Mouse (Mus musculus): ENCODE measurements around the gene Nprl2.

Nprl2 gene

DNA sequence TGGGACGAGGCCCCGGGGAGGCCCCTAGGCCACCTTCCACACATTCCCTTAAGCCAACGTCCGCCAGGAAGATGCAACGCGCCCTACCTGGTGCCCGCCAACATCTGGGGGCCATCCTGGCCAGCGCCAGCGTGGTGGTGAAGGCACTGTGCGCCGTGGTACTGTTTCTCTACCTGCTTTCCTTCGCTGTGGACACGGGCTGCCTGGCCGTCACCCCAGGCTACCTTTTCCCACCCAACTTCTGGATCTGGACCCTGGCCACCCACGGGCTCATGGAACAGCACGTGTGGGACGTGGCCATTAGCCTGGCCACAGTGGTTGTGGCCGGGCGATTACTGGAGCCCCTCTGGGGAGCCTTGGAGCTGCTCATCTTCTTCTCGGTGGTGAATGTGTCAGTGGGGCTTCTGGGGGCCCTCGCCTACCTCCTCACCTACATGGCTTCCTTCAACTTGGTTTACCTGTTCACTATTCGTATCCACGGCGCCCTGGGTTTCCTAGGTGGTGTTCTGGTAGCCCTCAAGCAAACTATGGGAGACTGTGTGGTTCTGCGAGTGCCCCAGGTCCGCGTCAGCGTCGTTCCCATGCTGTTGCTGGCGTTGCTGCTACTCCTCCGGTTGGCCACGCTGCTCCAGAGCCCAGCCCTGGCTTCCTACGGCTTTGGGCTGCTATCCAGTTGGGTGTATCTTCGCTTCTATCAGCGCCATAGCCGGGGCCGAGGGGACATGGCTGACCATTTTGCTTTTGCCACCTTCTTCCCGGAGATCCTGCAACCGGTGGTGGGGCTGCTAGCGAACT, 7.4 kb upstream of the Nprl2 start:
- in situ Hi-C loops (cut with MseI, MboI), result no loop called here

DNA sequence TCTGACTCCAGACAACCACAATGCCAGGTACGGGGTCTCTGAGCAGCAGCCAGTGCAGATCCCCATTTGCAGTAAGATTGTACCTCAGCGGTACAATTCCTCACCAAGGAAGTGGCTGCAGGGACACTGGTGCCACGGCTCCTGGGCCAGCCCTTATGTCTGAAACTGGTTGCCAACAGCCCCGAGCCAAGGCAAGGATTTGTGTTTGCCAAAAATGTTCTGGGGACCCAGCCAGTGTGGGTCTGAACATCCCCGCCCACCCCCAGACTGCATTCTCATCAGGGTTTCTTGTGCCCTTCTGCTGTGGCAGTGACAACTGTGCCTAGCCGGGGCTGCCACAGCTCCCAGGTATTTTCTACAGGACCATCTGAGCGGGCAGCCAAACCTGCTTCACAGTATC, 3.8 kb upstream of the Nprl2 start:
- in situ Hi-C loops (cut with MseI, MboI), result no loop called here

DNA sequence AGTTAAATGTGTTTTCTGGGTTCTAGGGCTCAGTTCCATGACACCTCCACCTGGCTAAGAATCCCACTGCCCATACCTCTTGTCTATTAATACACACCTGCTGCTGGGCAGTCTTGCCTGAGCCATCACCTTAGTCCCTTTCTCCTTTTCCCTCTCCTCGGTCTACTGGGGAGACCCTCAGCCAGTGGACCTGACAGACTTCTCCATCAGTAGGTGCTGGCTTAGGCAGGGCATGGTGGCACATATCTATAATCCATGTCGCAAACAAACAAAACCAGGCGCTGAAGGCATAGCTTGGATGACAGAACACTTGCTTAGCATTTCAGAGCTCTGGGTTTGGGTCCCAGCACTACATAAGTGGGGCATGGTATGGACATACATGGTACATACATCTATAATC, 3.3 kb upstream of the Nprl2 start:
- in situ Hi-C loops (cut with MseI, MboI), result no loop called here

DNA sequence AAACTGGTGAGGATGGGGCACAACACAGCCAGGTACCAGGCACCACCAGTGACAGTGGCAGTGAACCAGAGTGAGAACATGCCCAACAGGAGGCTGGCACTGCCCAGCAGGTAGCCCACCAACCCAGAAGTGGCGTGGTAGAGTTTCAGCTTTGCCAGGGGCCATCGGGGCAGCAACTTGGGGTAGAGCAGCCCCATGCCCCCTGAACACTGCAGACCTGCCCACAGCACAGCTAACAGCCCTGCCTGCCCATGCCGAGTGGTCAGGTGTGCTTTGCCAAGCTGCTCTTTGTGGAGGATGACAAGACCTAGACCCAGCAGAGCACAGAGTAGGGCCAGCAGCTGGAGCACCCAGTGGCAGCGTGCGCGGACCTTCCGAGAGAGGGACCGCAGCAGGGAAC, 2.1 kb upstream of the Nprl2 start:
- in situ Hi-C loops (cut with MseI, MboI), result no loop called here

DNA sequence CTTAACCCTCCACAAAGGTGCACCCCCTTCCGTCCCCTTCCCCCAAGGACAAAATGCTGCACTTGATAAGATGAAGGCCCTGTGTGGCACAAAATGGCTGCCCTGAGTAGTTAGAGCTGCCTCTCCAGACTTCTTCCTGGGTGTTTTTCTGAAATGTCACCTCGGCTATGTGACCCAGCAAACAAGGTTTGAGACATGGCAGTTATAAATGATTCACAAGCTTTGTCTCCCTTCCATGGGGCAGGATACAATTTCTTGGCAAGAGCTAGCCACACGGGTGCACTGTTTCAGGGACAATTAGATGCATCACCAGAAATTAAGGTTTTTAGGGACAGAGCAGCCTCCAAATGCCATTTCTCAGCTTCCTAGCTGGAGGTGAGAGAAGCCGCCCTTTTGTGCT, 1.6 kb upstream of the Nprl2 start:
- in situ Hi-C loops (cut with MseI, MboI), result no loop called here

DNA sequence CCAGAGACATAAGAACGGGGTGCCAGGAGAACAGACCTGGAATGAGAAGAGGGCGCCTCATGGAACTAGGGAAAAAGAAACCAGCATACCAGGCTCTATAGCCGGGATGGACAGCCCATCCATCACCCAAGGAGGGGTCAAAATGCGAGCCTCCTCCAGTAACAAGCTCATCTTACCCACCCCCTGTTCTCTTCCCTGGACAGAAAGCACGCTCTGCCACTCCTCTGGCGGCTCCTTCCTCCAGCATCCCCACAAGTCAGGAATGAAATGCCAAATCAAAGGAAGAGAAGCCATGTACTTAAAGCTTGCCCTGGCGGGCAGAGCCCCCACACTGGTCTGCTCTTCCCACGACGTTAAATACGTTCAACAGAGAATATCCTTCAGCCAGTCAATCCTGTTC, 1.0 kb upstream of the Nprl2 start:
- in situ Hi-C loops (cut with MseI, MboI), result no loop called here

DNA sequence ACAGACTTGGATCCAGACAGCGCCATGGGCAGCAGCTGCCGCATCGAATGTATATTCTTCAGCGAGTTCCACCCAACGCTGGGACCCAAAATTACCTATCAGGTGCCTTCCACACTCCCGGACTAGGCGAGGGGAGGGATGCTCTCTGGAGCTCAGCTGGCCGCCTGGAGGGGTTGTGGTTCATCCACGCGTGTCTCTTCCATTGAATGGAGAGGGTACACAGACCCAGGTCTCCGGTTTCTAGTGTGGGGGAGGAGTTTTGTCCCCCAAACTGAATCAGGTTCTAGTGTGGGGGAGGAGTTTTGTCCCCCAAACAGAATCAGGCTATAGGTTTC, 293 bp downstream of the Nprl2 start:
- in situ Hi-C loops (cut with MseI, MboI), result no loop called here

DNA sequence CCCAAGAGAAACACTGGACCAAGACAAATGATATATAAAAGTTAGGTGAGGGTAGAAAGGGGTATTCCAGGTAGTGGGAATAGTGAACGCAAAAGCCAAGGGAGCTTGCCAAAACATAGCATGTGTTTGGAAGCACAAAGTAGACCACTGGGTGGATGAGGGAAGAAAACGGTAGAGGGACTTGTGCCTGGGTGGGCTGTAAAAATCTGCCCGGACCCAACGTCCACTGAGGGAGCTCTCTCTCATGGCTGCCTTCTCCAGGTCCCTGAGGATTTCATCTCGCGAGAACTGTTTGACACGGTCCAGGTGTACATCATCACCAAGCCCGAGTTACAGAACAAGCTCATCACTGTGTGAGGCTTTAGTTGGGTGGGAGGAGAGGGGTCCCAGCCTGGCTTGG, 695 bp downstream of the Nprl2 start:
- in situ Hi-C loops (cut with MseI, MboI), result no loop called here

DNA sequence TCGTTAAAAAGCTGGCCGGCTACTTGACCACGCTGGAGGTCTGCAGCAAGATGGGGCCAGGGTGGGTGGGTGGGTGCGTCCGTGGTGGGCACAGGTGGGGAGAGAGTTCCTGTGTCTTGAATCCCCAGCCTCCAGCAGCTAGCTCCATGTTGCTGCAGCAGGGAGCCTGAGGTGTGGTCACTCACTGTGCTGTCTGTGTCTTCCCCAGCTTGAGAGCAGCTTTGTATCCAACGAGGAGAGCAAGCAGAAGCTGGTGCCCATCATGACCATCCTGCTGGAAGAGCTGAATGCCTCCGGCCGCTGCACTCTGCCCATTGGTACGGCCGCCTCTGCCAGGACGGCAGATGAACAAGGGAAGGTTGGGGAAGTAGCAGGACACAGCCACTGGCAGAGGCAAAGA, 1.3 kb downstream of the Nprl2 start:
- in situ Hi-C loops (cut with MseI, MboI), result no loop called here

DNA sequence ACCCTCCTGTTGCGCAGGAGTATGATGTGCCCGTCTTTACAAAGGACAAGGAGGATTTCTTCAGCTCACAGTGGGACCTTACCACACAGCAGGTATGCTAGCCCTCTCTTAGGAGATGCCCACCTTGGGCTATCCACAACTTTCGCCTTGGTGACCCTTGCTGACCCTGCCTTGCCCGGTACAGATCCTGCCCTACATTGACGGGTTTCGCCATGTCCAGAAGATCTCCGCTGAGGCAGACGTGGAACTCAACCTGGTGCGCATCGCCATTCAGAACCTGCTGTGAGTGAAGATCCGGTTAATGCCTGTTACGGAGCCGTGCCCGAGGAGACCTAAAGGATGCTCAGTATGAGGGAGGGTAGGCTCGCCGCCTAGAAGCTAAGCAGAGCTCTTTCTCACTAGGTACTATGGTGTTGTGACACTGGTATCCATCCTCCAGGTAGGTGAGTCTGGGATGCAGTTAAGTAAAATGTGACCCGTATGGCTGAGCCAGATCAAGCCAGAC, 2.2 kb downstream of the Nprl2 start:
- in situ Hi-C loops (cut with MseI, MboI), result no loop called here

DNA sequence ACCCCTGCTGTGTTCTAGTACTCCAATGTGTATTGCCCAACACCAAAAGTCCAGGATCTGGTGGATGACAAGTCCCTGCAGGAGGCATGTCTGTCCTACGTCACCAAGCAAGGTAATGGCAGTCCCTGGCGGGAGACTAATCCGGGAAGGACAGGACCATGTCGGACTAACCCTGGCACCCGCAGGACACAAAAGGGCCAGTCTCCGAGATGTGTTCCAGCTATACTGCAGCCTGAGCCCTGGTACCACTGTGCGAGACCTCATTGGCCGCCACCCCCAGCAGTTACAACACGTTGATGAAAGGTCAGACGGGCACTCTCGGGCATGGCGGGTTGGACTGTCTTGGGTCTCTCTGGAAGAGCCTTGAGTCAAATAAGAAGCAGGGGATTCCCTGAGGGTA, 2.7 kb downstream of the Nprl2 start:
- in situ Hi-C loops (cut with MseI, MboI), result no loop called here

DNA sequence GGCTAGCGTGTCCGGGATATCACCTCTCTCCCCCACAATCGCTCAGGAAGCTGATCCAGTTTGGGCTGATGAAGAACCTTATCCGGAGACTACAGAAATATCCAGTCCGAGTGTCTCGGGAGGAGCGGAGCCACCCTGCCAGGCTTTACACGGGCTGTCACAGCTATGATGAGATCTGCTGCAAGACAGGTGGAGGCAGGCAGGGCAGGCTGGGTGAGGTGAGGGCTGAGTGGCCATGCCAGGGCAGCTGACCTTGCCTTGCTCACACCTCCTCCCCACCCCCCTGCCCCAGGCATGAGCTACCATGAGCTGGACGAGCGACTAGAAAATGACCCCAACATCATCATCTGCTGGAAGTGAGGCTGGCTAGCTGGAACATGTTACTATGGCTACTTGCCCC, 3.2 kb downstream of the Nprl2 start:
- in situ Hi-C loops (cut with MseI, MboI), result no loop called here

DNA sequence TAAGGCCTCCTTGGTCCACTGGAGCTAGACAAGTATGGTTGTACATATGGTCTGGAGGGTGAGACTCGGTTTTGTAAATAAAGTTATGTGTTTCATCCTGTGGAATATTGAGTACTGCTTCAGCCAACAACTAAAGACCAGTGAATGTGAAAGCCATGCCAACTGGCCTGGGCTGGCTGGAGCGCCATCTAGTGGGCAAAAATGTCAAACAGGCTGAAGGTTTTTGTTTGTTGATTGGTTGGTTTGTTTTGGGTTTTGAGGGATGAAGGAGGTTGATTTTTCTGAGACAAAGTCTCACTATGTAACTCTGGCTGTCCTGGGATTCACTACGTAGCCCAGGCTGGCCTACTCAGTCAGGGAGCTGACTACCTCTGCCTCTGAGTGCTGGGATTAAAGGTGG, 3.6 kb downstream of the Nprl2 start:
- in situ Hi-C loops (cut with MseI, MboI), result no loop called here

DNA sequence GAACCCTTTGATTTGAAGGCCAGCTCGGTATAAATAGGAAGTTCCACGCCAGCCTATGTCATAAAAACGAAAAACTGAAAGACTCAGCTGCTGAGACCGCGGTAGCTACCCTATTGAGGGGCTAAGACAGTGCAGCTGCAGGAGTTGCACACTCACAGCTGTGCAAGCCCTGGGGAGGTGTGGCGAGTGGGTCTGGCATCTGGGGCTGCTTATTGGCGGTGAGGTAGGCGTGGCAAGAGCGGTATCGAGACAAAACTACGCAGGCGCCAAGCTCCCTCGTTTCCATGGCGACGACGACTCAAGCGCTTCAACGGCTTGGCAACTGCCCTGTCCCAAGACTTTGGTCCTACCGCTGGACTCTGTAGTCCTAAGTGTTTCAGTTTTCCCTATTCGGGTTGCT, 5.0 kb downstream of the Nprl2 start, which contains the start of gene Zmynd10:
Gene Zmynd10 (plus strand): TSS at position 273 of the 400 bp plus-strand sequence.
- in situ Hi-C loops (cut with MseI, MboI), result no loop called here

DNA sequence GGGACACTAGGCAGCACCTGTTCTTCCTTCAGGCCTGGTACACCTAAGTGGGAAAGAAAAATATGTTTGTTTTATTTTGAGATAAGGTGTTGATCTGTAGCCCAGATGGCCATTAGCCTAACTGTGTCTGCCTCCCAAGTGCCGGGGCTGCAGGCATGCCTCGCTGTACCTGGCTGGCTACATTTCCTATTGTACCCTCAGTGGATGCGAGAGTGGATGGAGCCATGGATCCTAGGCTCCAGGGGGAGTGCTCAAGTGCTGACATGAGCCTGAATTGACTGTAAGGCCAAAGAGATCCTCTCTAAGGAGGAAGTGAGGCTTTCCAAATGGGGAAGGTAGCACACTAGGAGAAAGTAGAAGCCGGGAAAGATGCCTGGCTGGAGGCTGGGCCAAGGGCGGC, 5.9 kb downstream of the Nprl2 start:
- in situ Hi-C loops (cut with MseI, MboI), result no loop called here

DNA sequence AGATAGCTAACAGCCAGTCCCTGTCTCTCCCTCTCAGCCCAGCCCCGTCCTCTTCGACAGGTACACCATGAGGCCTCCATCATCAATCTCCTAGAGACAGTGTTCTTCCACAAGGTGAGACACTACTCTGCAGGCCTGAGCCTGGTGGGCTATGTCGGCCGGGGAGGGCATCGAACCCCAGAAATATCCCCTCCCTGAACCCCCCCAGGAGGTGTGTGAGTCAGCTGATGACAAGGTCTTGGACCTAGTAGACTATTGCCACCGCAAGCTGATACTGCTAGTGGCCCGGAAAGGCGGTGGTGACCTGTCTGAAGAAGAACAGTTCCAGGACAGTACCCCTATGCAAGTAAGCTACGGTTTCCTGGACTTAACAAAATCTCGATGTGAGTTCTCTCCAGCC, 6.8 kb downstream of the Nprl2 start:
- in situ Hi-C loops (cut with MseI, MboI), result no loop called here

DNA sequence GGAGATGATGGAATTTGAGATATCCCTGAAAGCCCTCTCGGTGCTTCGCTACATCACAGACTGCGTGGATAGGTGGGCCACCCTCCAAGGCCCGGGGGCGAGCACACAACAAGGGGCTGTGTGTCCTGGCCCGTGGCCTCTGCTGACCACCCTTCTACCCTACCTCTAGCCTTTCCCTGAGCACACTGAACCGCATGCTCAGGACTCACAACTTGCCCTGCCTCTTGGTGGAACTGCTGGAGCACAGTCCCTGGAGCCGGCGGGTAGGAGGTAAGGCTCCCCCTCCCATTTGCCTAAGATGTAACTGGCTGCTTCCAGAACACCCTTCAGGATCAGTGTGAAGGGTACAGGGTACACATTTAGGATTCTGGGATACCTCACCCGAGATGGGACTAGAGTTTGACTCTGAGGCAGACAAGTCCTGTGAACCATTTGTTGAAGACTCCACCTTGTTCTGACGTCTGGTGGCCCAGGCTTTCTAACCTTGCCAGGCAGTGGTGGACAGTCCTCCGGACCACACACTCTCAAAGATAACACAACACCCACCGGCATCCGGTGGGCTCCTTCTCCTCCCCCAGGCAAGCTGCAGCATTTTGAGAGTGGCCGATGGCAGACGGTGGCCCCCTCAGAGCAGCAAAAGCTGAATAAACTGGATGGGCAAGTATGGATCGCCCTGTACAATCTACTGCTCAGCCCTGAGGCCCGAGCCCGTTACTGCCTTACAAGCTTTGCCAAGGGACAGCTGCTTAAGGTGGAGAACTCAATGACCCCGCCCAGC, 7.5 kb downstream of the Nprl2 start:
- in situ Hi-C loops (cut with MseI, MboI), result no loop called here

DNA sequence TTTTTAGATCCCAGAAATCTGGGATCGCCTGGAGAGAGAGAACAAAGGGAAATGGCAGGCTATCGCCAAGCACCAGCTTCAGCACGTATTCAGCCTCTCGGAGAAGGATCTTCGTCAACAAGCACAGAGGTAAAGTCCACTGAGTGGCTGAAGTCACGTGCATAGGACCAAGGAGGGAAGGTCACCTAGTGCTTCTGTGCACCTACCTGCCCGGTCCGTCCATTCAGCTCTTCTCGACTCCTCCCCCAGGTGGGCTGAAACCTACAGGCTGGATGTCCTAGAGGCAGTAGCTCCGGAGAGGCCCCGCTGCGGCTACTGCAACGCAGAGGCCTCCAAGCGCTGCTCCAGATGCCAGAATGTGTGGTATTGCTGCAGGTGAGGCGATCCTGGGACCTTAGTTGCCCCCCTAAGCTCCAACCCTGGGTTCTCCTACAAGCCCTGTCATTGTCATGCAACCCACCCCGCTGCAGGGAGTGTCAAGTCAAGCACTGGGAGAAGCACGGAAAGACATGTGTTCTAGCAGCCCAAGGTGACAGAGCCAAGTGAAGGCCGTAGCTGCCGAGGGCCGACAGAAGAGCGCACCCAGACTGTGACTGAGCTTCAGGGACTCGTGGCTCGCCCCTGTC, 8.6 kb downstream of the Nprl2 start:
- in situ Hi-C loops (cut with MseI, MboI), result no loop called here

DNA sequence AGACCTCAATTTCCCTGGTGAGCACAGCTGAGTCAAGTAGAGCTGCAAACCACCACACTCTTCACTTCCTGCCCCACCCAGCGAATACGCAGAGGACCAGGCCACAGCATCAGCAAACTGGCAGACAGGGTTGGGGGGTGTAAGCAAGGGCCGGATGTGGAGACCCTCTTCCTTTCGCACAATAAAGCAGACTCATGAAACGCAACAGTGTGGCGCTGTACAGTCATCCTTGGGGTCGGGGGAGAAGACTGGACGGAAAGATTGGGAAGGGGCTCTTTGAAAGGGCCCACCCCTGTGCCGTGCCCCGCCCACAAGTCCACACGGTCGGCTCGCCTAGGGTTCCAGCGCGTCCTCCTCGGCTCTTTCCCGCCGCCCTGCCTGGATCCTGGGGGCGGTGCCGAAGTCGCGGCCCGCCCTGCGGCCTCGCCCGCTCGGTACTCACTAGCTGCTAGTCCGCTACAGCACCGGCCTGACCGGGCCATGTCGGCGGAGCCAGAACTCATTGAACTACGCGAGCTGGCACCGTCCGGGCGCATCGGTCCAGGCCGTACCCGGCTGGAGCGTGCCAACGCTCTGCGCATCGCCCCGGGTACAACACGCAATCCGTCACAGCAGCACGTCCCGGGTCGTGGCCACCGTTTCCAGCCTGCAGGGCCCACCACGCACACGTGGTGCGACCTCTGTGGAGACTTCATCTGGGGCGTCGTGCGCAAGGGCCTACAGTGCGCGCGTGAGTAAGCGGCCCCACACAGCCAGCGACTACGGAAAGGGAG, 9.3 kb downstream of the Nprl2 start, which contains the start of gene Rassf1:
Gene Rassf1 (plus strand): TSS at position 439 of the 773 bp plus-strand sequence.
- in situ Hi-C loops (cut with MseI, MboI), result no loop called here

DNA sequence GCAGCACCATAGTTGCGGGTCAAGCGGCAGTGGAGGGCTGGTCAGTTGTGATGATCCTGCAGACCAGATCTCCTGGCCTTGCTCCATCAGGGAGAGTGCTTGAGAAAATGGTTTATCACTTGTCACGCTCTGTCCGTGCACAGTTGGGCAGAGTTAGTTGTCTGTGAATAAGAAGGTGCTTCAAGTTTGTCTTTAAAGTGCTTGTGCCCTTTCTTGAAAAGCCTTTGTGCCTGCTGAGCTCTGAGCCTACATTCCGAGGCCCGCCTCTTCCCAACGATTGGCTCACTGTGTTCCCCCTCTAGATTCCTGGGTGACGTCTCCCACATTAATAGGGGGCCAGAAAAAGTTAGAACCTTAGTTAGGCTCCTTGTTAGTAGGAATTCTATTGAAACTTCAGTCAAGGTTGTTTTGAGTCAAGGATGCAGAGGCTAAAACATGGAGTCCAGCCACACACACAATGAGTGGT, 9.9 kb downstream of the Nprl2 start:
- in situ Hi-C loops (cut with MseI, MboI), result no loop called here

DNA sequence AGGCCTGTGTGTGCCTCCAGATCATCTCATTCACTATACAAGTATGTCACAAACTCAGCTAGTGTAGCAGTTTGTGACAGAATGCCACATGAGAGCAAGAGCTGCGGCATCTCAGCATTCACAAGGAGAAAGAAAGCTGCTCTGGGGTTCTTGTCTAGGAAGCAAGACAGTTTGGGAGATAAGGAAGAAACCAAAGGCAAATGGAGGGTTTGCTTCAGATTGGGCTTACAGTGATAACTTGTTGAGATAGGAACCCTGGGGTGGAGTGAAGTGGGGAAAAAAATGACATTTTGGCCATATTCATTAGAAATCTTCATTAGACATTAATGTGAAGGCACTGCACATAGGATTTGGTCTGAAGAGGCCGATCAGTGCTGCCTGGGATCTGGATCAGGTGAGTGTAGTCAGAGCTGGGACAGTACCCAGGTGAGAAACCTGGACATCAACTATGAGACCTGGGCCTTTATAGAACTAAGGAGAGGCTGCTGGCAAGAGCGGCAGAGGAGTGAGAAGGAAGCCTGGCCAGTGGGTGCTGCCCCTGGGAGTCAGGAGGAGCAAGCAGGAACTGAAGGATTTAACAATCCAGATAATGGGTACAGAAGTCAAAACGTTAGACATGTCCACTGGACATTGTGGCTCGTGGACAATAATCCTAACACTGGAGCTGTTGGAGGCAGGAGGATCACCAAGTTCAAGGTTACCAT, 10.8 kb downstream of the Nprl2 start:
- in situ Hi-C loops (cut with MseI, MboI), result no loop called here
